Mouse (Mus musculus) midbrain, embryonic 12.5 days (tissue): ENCODE results near the gene Cadm4. TPM values are rescaled to one million over a fixed set of nuclear protein-coding genes. Genes with fewer than 3 reads are reported as not detected.
A peak's percentile ranks its signal among the peaks of the same experiment; 100 is the strongest.

Experiments used
- ATAC-seq: fragments of 200-750 bp; cut with Nextera tagmentation; 2 replicates; pipeline ENCODE4 v1.8.0; 2017; ENCODE audit warnings: low read depth, moderate TSS enrichment, moderate library complexity; ENCODE audit not compliant: low FRiP score
- H3K27ac ChIP-seq: fragments of 300-500 bp; sonication (generic); replicated peaks from 2 replicates; pipeline ENCODE4 v1.5.1; 2016; ENCODE audit warnings: mild to moderate bottlenecking
- H3K27me3 ChIP-seq: fragments of 300-500 bp; sonication (generic); 2 replicates; pipeline ENCODE4 v1.6.1; 2016; ENCODE audit warnings: mild to moderate bottlenecking
- H3K36me3 ChIP-seq: fragments of 300-500 bp; sonication (generic); 2 replicates; pipeline ENCODE4 v1.6.1; 2016
- H3K4me1 ChIP-seq: fragments of 300-500 bp; sonication (generic); 2 replicates; pipeline ENCODE4 v1.6.1; 2016
- H3K4me2 ChIP-seq: fragments of 300-500 bp; sonication (generic); replicated peaks from 2 replicates; pipeline ENCODE4 v1.6.1; 2016; ENCODE audit warnings: mild to moderate bottlenecking, moderate library complexity
- H3K4me3 ChIP-seq: fragments of 300-500 bp; sonication (generic); 2 replicates; pipeline ENCODE4 v1.5.1; 2016; ENCODE audit warnings: mild to moderate bottlenecking
- H3K9ac ChIP-seq: fragments of 300-500 bp; sonication (generic); replicated peaks from 2 replicates; pipeline ENCODE4 v1.6.1; 2016; ENCODE audit warnings: mild to moderate bottlenecking, moderate library complexity
- H3K9me3 ChIP-seq: fragments of 300-500 bp; sonication (generic); 2 replicates; pipeline ENCODE4 v1.6.1; 2016; ENCODE audit warnings: mild to moderate bottlenecking
- WGBS: fragments of 180-500 bp; shearing (Covaris S2); methylation state at CpG from one replicate; pipeline ENCODE4 v1.1.7; 2016; 5-methylcytosine and 5-hydroxymethylcytosine counted together
- polyA plus RNA-seq: library from polyadenylated mRNA; unstranded; fragments of >200 nt; fragmentation: Nextera tagmentation; extraction: Ambion mirVana; gene quantifications from 2 replicates; pipeline ENCODE4 v1.2.1, GENCODE M21; 2016

Gene Cadm4
- polyA plus RNA-seq, 1 experiment from 2014 or later = 43.6 TPM

- ATAC-seq = no peak
- Histone ChIP-seq H3K4me1 (no peaks in the 10 kb centered on the region), H3K4me2 (no peak overlapping the region), H3K9ac (no peak overlapping the region), H3K9me3 (no peaks in the 10 kb centered on the region), H3K27ac (no peak overlapping the region), H3K36me3 (peaks cover 15% of the 10 kb centered on the region), H3K4me3 (no peak overlapping the region), H3K27me3 (no peaks in the 10 kb centered on the region)
- 63% methylated on average over 5 of the region's 5 CpGs for WGBS
Observed at GRCm38 (mm10) chr7:24522805-24523204, 41.0 kb downstream of the Cadm4 start.

- Histone ChIP-seq H3K9ac (no peak overlapping the region), H3K4me2 (no peak overlapping the region), H3K4me3 (no peak overlapping the region), H3K9me3 (no peaks in the 10 kb centered on the region), H3K27ac (no peak overlapping the region), H3K36me3 (peaks cover 7% of the 10 kb centered on the region), H3K4me1 (no peaks in the 10 kb centered on the region), H3K27me3 (no peaks in the 10 kb centered on the region)
- WGBS = 83% methylated on average over 6 of the region's 6 CpGs
- no peak for ATAC-seq
Observed at GRCm38 (mm10) chr7:24523723-24524122, 41.9 kb downstream of the Cadm4 start.

- Histone ChIP-seq H3K4me1 (peaks cover 9% of the 10 kb centered on the region), H3K27ac (no peak overlapping the region)
Observed at GRCm38 (mm10) chr7:24524978-24525377, 43.2 kb downstream of the Cadm4 start.

GRCm38 (mm10) chr7:24525686-24526420, 44.0 kb downstream of the Cadm4 start:
- 86% methylated on average over 12 of the region's 12 CpGs for WGBS
- no peak overlapping the region for H3K4me2 ChIP-seq

More at GRCm38 (mm10) chr7:24524978-24525377, 43.2 kb downstream of the Cadm4 start:
- 80% methylated on average over 6 of the region's 6 CpGs for WGBS
- no peak overlapping the region for H3K9ac ChIP-seq
- no peak overlapping the region for H3K4me3 ChIP-seq
- no peaks in the 10 kb centered on the region for H3K9me3 ChIP-seq
- 0 out of 2 replicates have a peak, but pooled peaks cover 6% of the 10 kb centered on the region for H3K36me3 ChIP-seq
- no peak for ATAC-seq
- no peak overlapping the region for H3K4me2 ChIP-seq
- no peaks in the 10 kb centered on the region for H3K27me3 ChIP-seq

GRCm38 (mm10) chr7:24528861-24529260, 47.0 kb downstream of the Cadm4 start:
- 95% methylated on average over 11 of the region's 11 CpGs for WGBS
- no peak overlapping the region for H3K27ac ChIP-seq
- H3K4me3 ChIP-seq = no peak overlapping the region
- H3K27me3 ChIP-seq = peaks cover 17% of the 10 kb centered on the region
- no peak overlapping the region for H3K9ac ChIP-seq
- no peaks in the 10 kb centered on the region for H3K9me3 ChIP-seq
- H3K4me1 ChIP-seq = peaks cover 33% of the 10 kb centered on the region
- peaks cover 10% of the 10 kb centered on the region for H3K36me3 ChIP-seq
- ATAC-seq = no peak
- no peak overlapping the region for H3K4me2 ChIP-seq

More at GRCm38 (mm10) chr7:24525686-24526420, 44.0 kb downstream of the Cadm4 start:
- H3K36me3 ChIP-seq = 0 out of 2 replicates have a peak, but pooled peaks cover 3% of the 10 kb centered on the region
- no peaks in the 10 kb centered on the region for H3K27me3 ChIP-seq
- peaks cover 9% of the 10 kb centered on the region for H3K4me1 ChIP-seq
- no peak for ATAC-seq
- H3K9ac ChIP-seq = no peak overlapping the region
- H3K27ac ChIP-seq = no peak overlapping the region
- no peaks in the 10 kb centered on the region for H3K9me3 ChIP-seq
- no peak overlapping the region for H3K4me3 ChIP-seq

- H3K4me1 ChIP-seq = peaks cover 40% of the 10 kb centered on the region
- peak overlapping the region; percentile 73 for H3K4me2 ChIP-seq
- peaks cover 17% of the 10 kb centered on the region for H3K36me3 ChIP-seq
- no peaks in the 10 kb centered on the region for H3K9me3 ChIP-seq
- peak overlapping the region; percentile 88 for H3K9ac ChIP-seq
- ATAC-seq = no peak
- peak overlapping the region; percentile 67 for H3K4me3 ChIP-seq
- H3K27me3 ChIP-seq = peaks cover 24% of the 10 kb centered on the region
- peak overlapping the region; percentile 82 for H3K27ac ChIP-seq
- WGBS = 64% methylated on average over 11 of the region's 11 CpGs
Observed at GRCm38 (mm10) chr7:24529580-24529979, 47.8 kb downstream of the Cadm4 start.

GRCm38 (mm10) chr7:24530062-24530931, 48.5 kb downstream of the Cadm4 start, which contains the start of gene Irgq:
Gene Irgq (plus strand): TSS chr7:24530689.
- H3K27me3 ChIP-seq = peaks cover 25% of the 10 kb centered on the region
- under 1% methylated on average over 44 of the region's 44 CpGs for WGBS
- H3K36me3 ChIP-seq = peaks cover 23% of the 10 kb centered on the region
- ATAC-seq = peak; percentile 92
- H3K4me2 ChIP-seq = peak within 1 kb of the TSS; percentile 73
- H3K4me1 ChIP-seq = peaks cover 40% of the 10 kb centered on the region
- H3K27ac ChIP-seq = peak within 1 kb of the TSS; percentile 82
- H3K9me3 ChIP-seq = no peaks in the 10 kb centered on the region
- peak within 1 kb of the TSS; percentile 67 for H3K4me3 ChIP-seq
- H3K9ac ChIP-seq = peak within 1 kb of the TSS; percentile 88

GRCm38 (mm10) chr7:24531211-24531971, 49.6 kb downstream of the Cadm4 start:
- 1% methylated on average over 43 of the region's 43 CpGs for WGBS
- ATAC-seq = peak; percentile 67

GRCm38 (mm10) chr7:24533031-24533571, 51.3 kb downstream of the Cadm4 start:
- H3K4me2 ChIP-seq = peak overlapping the region; percentile 34; the same call in 1 of the 2 replicates

More at GRCm38 (mm10) chr7:24531211-24531971, 49.6 kb downstream of the Cadm4 start:
- H3K4me2 ChIP-seq = peak overlapping the region; percentile 73
- H3K4me3 ChIP-seq = peak overlapping the region; percentile 67
- peaks cover 40% of the 10 kb centered on the region for H3K4me1 ChIP-seq
- H3K9me3 ChIP-seq = no peaks in the 10 kb centered on the region
- H3K9ac ChIP-seq = peak overlapping the region; percentile 88
- H3K27ac ChIP-seq = peak overlapping the region; percentile 82
- H3K36me3 ChIP-seq = peaks cover 33% of the 10 kb centered on the region
- peaks cover 25% of the 10 kb centered on the region for H3K27me3 ChIP-seq

GRCm38 (mm10) chr7:24533806-24534205, 52.0 kb downstream of the Cadm4 start:
- Histone ChIP-seq H3K9me3 (no peaks in the 10 kb centered on the region), H3K9ac (peak overlapping the region; percentile 39; the same call in 1 of the 2 replicates), H3K27me3 (peaks cover 25% of the 10 kb centered on the region), H3K4me2 (peak overlapping the region; percentile 34), H3K4me3 (peak overlapping the region; percentile 22), H3K27ac (no peak overlapping the region), H3K4me1 (peaks cover 43% of the 10 kb centered on the region), H3K36me3 (peaks cover 37% of the 10 kb centered on the region)
- WGBS = 16% methylated on average over 42 of the region's 42 CpGs
- ATAC-seq = no peak

More at GRCm38 (mm10) chr7:24533031-24533571, 51.3 kb downstream of the Cadm4 start:
- H3K4me1 ChIP-seq = peaks cover 41% of the 10 kb centered on the region
- H3K9me3 ChIP-seq = no peaks in the 10 kb centered on the region
- no peak for ATAC-seq
- H3K27me3 ChIP-seq = peaks cover 25% of the 10 kb centered on the region
- H3K9ac ChIP-seq = peak overlapping the region; percentile 39; the same call in 1 of the 2 replicates
- H3K27ac ChIP-seq = no peak overlapping the region
- H3K4me3 ChIP-seq = peak overlapping the region; percentile 22; the same call in 1 of the 2 replicates
- H3K36me3 ChIP-seq = peaks cover 37% of the 10 kb centered on the region
- WGBS = 53% methylated on average over 28 of the region's 28 CpGs

- Histone ChIP-seq H3K9me3 (no peaks in the 10 kb centered on the region), H3K4me2 (peak overlapping the region; percentile 34), H3K27me3 (peaks cover 25% of the 10 kb centered on the region), H3K27ac (no peak overlapping the region), H3K36me3 (peaks cover 37% of the 10 kb centered on the region), H3K4me1 (peaks cover 41% of the 10 kb centered on the region), H3K9ac (0 out of 2 replicates have a peak overlapping the region, but pooled peaks have one; percentile 39), H3K4me3 (peak overlapping the region; percentile 22)
- WGBS = 22% methylated on average over 19 of the region's 19 CpGs
- no peak for ATAC-seq
Observed at GRCm38 (mm10) chr7:24534301-24534700, 52.5 kb downstream of the Cadm4 start.
